Mouse (Mus musculus) retina, embryonic 14.5 days (tissue): ENCODE measurements around the gene Wdr46.
"Not testable (repeated sequence)": the region's sequence is repeated elsewhere in the genome, so short reads cannot be mapped to it uniquely, and the experiment has no call there.

Experiments
- DNase-seq: peaks from one replicate; pipeline ENCODE4 v3.0.0-alpha.2; 2015; ENCODE audit warnings: low spot score

Gene Wdr46

DNA sequence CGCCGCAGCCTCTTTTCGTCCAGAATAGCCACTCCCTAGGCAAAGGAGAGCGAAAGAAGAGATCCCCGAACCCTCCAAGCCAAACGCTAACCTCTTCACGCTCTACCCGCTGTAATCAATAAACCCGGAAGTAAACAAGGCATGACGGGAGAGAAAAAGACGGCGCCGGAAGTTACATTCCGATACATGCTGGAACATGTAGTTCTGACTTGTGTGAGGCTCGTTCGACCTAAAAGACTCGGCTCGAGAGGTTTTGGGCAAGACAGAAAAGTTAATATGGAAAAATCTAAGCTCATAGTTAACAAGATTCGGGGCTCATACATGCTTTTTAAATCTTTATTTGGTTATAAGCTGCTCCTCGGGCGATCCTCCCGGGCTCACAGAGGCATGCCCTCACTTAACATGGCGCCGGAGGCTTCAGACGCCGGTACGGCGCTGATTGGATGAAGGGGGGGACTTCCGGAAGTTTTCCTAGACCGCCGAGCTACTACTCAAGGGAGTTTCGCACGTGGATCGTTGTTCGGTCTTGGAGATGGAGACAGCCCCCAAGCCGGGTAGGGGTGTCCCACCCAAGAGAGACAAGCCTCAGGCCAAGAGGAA, at the start of gene Wdr46, which contains the start of gene Pfdn6:
TSS of gene Wdr46 (plus strand) at position 455 of the 600 bp plus-strand sequence.
TSS of gene Pfdn6 (minus strand) at position 138 of the 600 bp plus-strand sequence.
- peak; percentile 95 for DNase-seq

DNA sequence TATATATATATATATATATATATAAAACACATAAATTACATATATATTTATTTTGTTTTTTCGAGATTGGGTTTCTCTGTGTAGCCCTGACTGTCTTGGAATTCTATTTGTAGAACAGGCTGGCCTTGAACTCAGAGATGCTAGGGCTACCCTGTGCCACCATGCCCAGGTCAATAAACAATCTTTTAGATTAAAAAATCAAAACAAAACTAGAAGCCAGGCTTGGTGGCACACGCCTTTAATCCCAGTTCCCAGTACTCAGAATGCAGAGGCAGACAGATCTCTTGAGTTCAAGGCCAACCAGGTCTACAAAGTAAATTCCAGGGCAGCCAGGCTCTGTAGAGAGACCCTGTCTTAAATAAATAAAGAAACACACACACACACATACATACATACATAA, 49.1 kb upstream of the Wdr46 start:
- DNase-seq = no peak

DNA sequence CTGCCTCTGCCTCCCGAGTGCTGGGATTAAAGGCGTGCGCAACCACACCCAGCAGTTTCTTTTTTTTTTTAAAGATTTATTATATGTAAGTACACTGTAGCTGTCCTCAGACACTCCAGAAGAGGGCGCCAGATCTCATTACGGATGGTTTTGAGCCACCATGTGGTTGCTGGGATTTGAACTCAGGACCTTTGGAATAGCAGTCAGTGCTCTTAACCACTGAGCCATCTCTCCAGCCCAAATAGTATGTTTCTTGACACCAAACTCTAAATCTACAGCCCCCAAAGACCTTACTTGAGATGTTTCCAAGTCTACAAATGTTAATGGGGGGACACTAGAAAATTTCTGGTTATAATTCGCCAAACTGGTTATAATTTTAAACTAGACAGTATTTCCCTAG, 48.6 kb upstream of the Wdr46 start:
- not testable (repeated sequence) for DNase-seq

DNA sequence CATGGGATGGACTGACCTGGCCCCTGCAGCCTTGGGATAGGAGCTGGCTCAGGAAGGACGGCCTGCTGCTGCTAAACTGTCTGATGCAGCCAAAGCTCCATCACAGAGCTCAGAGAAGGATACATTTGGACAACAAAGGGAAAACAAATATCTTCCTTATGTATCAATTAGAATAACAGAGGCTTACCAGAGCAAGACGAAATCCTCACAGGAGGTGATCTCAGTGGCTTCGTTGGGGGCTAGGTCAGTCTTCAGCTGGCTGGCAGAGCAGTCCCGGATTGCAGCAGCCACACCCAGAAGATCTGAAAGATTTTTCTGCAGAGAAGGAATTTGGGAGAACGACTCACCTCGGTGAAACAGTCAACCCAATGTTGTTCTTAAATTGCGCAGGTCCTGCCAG, 48.0 kb upstream of the Wdr46 start:
- DNase-seq = no peak

DNA sequence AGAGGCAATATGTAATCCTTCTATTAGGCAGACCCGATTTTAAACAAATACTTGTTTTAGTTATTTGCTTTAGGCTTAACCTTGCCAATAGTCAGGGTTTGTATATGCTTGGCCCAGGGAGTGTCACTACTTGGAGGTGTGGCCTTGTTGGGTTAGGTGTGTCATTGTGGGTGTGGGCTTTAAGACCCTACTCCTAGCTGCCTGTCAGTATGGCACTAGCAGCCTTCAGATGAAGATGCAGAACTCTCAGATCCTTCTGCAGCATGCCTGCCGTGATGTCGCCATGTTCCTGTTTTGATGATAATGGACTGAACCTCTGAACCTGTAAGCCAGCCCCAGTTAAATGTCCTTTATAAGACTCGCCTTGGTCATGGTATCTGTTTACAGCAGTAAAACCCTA, 47.4 kb upstream of the Wdr46 start:
- not testable (repeated sequence) for DNase-seq

DNA sequence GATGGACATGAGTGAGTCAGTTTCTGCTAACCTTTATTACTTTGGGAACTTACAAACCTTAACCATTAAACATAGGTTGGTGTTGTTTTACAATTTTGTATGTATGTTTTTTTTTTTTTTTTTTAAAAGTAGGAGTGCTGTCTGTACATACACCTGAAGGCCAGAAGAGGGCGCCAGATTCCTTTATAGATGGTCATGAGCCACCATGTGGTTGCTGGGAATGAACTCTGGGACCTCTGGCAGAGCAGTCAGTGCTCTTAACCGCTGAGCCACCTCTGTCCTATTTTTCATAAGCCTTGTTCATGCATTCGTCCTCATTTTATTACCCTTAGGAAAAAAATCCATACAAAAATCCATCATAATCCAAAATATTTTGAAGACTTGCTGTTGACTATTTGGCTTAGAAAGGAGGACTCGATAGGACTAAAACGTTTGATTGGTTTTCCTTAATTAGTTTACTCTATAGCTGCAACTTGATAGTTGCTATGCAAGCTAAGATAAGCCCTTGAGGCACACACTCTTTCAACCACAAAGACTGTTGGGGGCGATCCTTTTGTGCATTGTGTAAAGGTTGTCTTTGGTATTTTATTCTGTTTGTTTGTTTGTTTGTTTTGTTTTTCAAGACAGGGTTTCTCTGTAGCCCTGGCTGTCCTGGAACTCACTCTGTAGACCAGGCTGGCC, 43.2 kb upstream of the Wdr46 start:
- peak; percentile 79 for DNase-seq

DNA sequence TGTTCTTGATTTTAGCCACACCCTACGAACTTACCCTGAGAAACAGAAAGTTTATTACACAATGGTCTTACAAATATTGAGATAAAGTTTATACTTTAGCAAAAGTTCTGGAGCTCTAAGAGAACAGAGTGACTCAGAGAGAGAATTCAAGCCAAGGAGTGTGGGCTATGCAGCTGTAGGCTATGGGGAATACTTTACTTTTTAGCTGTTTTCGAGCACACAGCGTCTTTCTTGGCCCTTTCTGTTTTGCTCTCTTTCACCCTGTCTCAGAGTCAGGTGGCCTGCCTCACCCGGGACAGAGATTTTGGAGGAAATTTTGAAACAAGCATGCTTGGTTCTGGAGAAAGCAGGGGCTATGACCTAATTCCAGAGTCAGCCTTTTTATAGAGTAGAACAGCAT, 42.3 kb upstream of the Wdr46 start:
- DNase-seq = not testable (repeated sequence)

DNA sequence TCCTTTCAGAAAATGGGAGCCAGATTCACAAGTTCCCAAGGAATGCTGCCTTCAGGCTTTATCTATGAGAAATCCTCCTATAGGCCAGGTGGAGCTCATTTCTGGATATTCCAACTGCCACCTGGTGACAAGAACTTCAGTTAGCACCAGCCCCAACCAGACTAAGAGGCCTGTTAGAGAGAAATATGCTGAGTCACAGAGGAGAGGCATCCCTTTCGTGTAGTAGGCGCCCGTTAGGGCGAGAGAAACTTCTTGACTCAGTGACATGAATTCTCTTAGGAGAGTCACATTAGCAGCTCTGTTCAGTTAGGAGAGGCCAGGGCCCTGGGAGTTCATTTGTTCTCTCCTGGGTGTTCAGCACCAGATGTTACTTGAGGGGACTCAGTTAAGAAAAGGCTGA, 40.8 kb upstream of the Wdr46 start:
- no peak for DNase-seq

DNA sequence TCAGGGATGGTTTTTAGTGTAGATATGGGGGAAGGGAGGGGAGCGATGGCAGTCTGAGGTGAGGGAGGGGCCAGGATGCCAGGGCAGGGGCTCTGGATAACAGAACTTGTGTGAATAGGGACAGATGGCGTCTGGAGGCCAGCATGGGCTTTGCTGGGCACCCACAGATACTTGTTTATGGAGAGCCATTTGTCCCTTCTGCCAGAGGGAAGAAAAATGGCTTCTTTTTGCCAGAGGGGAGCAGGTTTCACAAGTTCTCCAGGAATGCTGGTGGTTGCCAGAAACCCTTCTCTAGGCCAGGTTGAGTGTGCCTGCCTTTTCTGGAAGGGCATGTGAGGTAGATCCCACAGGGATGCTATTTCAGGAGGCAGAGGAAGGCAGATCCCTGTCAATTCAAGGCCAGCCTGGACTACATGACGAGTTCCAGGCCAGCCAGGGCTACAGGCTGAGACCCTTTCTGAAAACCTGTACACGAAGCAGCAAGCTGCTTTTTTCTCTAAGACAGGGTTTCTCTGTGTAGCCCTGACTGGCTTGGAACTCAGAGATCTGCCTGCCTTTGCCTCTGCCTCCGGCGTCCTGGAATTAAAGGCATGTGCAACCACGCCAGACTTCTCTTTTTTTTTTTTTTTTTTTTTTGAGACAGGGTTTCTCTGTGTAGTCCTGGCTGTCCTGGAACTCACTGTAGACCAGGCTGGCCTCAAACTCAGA, 40.0 kb upstream of the Wdr46 start:
- DNase-seq = no peak

DNA sequence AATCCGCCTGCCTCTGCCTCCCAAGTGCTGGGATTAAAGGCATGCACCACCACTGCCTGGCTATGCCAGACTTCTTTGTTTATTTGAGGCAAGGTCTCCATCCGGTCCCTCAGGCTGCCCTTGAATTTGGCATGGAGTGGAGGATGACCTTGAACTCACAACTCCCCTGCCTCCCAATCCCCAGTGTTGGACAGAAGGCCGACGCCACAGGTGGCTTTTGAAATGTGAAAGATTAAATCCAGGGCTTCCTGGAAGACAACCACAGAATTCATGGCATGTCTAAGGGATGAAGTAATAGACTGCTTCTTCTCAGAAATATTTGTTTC, 39.5 kb upstream of the Wdr46 start:
- no peak for DNase-seq

DNA sequence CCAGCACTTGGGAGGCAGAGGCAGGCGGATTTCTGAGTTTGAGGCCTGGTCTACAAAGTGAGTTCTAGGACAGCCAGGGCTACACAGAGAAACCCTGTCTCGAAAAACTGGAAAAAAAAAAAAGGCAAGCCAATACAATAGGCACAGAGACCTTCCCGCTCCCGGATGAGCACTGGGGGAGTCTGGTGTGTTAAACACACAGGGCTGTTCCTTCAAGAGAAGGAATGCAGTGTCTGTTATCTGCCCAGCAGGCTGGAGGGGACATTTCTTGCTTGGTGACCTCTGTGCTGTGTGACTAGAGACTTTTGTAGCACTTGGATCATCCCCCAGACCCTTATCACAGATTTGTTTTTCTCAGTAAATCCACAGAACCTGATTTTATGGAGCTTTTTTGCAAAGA, 38.8 kb upstream of the Wdr46 start:
- no peak for DNase-seq

DNA sequence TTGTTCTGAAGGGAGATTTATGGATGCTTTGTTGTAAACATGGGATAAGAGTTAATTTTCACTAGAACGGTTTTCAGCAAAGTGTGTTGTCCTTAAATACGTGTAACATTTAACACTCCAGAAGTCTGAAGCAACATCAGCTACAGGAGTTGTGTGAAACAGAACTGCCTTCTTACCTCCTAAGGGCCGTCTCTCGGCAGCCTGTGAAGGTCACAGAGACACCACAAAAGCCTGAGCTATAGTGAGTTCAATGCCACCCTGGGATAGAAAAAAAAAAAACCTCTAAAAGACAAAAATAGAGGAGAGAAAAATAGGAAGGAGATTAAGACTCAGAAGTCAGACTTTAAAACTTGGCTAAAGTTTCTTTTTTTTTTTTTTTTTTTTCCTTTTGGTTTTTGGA, 38.4 kb upstream of the Wdr46 start:
- no peak for DNase-seq

DNA sequence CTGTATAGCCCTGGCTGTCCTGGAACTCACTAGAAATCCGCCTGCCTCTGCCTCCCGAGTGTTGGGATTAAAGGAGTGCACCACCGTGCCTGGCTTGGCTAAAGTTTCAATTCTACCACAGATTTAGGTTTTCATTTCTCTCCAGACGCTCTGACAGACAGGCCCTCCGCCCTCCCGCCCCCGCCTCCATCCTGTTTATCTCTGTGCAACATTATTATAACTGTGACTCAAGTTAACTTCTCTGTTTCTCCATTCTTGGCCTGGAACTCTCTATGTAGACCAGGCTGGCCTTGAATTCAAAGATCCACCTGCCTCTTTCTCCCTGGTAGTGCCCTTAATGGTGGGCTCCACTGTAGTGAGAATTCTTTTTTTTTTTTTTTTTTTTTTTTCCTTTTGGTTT, 38.0 kb upstream of the Wdr46 start:
- no peak for DNase-seq

DNA sequence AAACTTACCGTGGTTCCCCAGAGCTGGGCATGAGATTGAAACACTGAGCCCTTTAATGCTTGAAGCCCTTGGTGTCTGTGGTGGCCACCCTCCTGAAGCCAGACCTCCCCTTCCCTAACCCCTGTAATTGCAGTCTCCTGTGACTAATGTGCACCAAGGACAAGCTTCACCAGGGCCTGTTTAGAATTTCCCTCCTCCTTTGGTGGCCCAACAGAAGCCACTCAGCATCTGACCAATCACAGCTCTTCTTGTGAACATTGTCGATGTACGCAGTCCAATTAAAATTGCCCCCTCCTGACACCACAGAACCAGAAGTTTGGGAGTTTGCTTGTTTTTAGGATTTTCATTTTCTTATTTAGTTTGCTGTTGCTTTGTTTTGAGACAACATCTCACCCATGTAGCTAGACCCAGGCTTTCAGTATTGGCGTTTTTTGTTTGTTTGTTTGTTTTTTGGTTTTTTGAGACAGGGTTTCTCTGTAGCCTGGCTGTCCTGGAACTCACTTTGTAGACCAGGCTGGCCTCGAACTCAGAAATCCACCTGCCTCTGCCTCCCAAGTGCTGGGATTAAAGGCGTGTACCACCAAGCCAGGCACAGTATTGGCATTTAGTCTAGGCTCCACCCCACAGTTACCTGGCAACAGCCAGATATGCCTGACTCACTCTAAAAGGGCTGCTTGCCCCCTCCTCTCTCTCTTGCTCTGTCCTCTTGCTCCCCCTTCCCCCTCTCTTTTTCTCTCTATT, 36.4 kb upstream of the Wdr46 start:
- DNase-seq = not testable (repeated sequence)

DNA sequence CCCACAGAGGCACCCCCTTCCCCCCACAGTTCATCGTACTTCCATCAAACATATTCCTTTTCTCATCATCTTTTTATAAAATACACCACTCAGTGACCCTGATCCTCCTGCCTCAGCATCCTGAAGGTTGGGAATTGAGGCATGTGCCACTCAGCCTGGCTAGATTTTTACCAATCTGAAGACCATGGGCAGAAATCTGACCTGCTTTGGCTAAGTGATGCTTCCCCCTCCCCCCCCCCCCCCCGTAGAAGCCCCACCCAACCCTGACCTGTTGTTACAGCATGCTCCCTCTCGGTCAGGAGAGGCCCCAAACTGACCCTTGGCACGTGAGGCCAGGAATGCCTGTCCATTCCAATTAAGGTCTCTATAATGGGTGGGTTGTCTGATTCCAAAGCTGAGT, 35.6 kb upstream of the Wdr46 start, which contains the start of gene Platr17:
TSS of gene Platr17 (plus strand) at position 301 of the 400 bp plus-strand sequence.
- DNase-seq = not testable (repeated sequence)

DNA sequence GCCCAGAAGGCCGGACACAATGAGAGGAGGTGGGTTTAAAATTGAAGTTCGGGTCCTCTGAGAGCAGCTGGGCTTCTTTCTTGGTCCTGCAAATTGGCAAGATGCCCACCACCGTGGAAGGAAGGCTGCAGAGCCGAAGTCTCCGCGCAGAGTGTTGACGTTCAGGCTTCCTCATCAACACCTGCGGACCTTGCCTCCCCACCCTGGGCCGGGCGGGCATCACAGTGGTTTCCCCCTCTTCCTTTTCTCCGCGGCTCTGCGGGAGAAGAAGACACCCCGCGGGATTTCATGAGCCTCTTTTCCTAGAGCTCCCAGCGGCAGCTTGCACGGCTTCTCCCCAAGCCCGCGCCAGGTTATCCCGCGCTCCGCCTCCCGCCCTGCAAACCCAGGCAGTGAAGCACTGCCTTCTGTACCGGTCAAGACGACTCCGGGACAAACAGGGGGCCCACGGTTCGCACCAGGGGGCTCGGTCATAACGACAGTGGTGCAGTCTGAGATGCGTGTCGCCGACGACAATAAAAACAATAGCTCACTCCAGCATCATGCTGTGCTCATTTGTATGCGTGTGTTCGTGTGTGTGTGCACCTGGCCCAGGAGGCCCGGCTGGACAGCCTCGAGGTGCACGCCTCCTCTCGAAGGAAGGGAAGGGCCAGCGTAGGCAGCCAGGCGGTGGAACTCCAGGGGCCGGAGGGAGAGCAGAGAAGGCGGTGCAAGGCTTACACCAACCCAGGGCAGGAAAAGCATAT, 32.0 kb upstream of the Wdr46 start:
- DNase-seq = peak; percentile 36

DNA sequence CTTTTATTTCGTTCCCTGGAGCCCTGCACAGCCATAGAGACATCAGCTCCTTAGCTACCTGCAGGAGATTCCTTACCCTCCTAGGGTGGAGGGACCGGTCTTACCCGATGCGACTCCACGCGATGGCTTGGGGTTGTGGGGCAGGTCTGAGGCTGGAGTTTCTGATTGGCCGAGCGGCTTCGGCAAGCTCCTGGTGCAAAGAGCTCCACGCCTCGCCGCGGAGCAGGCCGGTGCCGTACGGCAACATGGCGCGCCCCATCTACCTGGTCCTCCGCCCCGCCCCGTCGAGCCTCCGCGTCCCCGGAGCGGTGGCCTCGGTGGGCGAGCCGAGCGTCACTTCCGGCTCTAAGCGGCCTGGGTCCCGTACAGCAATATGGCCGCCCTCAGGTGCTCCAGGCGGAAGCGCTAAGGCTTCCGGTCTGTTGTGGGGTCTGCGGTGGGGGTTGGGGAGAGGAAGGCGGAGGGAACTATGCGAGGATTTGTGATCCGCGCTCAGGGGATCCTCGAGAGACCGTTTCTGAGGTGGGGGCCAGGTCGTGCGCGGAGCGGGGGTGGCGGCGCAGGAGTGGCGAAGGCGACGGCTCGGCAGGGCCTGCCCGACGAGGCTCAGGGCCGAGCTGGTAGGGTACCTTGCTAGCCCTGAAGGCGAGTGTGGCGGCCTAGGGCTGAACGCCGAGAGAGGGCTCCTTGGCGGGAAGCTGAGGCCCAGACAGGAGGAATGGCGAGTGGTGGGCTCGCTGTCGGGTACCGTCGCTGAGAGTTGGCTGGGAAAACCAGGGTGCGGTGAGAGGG, 31.2 kb upstream of the Wdr46 start, which contains the start of gene Daxx:
TSS of gene Daxx (plus strand) at position 338 of the 792 bp plus-strand sequence.
- DNase-seq = peak; percentile 98

DNA sequence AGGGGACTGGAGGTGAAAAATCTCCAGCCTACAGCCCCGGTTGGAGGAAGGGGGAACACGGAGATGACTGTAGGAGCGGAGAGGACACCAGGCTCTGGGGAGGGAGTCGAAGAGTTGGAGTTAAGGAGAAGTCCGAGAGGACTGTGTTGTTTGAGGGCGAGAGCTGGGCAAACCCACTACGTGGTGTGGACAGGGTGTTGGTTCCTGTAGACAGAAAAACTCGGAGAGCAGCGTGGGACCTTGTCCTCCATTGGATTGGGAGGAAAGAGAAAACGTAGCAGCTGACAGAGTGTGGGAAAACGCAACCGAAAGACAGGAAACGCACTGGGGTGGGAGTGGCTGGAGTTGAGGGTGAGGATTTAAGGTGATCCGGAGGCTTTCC, 30.6 kb upstream of the Wdr46 start:
- DNase-seq = no peak

DNA sequence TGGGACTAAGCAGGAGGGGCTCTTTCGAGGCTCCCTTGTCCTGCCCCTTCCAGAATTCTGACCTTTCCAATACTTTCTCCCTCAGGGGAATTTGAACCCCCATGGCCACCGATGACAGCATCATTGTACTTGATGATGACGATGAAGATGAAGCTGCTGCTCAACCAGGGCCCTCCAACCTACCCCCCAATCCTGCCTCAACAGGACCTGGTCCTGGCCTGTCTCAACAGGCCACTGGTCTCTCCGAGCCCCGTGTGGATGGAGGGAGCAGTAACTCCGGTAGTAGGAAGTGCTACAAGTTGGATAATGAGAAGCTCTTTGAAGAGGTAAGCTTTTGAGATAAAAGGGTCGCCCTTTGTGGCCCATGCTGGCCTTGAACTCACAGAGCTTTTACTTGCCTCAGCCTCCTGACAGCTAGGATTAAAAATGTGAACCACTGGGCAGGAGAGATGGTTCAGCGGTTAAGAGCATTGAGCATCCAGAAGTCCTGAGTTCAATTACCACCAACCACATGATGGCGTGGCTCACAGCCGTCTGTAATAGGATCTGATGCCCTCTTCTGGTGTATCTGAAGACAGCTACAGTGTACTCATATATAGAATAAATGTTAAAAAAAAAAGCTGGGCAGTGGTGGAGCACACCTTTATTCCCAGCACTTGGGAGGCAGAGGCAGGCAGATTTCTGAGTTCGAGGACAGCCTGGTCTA, 30.0 kb upstream of the Wdr46 start:
- DNase-seq = no peak

DNA sequence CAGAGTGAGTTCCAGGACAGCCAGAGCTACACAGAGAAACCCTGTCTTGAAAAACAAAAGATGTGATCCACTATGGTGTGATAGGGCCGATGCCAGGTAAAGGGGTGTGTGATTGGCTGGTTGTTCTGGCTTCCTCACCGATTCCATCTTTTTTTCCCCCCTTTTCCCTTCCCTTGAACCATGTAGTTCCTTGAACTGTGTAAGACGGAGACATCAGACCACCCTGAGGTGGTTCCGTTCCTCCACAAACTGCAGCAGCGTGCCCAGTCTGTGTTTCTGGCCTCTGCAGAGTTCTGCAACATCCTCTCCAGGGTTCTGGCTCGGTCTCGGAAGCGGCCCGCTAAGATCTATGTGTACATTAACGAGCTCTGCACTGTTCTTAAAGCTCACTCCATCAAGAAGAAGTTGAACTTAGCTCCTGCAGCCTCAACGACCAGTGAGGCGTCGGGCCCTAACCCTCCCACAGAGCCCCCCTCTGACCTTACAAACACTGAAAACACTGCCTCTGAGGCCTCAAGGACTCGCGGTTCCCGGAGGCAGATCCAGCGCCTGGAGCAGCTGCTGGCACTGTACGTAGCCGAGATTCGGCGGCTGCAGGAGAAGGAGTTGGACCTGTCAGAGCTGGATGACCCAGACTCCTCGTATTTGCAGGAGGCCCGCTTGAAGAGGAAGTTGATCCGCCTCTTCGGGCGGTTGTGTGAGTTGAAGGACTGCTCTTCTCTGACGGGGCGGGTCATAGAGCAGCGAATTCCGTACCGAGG, 29.2 kb upstream of the Wdr46 start:
- no peak for DNase-seq
